Mouse (Mus musculus) neural tube, embryonic 14.5 days (tissue): ENCODE measurements around the gene P2rx3. TPM values are rescaled to one million over a fixed set of nuclear protein-coding genes. Genes with fewer than 3 reads are reported as not detected.

Experiments
- ATAC-seq: fragments of 200-750 bp; cut with Nextera tagmentation; 2 replicates; pipeline ENCODE4 v1.8.0; 2017; ENCODE audit warnings: low read depth, mild to moderate bottlenecking, moderate TSS enrichment, moderate library complexity
- H3K27ac ChIP-seq: fragments of 300-500 bp; sonication (generic); 2 replicates; pipeline ENCODE4 v1.5.1; 2014; ENCODE audit warnings: low read depth, mild to moderate bottlenecking, control low read depth, low read length, moderate library complexity, mixed read lengths
- H3K27me3 ChIP-seq: fragments of 300-500 bp; sonication (generic); 2 replicates; pipeline ENCODE4 v1.6.1; 2014; ENCODE audit warnings: low read length; ENCODE audit not compliant: control insufficient read depth, insufficient read depth
- H3K36me3 ChIP-seq: fragments of 300-500 bp; sonication (generic); 2 replicates; pipeline ENCODE4 v1.6.1; 2014; ENCODE audit warnings: low read length, mixed read lengths; ENCODE audit not compliant: control insufficient read depth, insufficient read depth
- H3K4me1 ChIP-seq: fragments of 300-500 bp; sonication (generic); 2 replicates; pipeline ENCODE4 v1.6.1; 2014; ENCODE audit warnings: low read length; ENCODE audit not compliant: control insufficient read depth, insufficient read depth
- H3K4me2 ChIP-seq: fragments of 300-500 bp; sonication (generic); 2 replicates; pipeline ENCODE4 v1.6.1; 2014; ENCODE audit warnings: mild to moderate bottlenecking, low read depth, low read length, control low read depth
- H3K4me3 ChIP-seq: fragments of 300-500 bp; sonication (generic); 2 replicates; pipeline ENCODE4 v1.5.1; 2014; ENCODE audit warnings: low read depth, low read length, control low read depth, mixed read lengths
- H3K9ac ChIP-seq: fragments of 300-500 bp; sonication (generic); replicated peaks from 2 replicates; pipeline ENCODE4 v1.6.1; 2014; ENCODE audit warnings: low read depth, mild to moderate bottlenecking, control low read depth, low read length, mixed read lengths
- H3K9me3 ChIP-seq: fragments of 300-500 bp; sonication (generic); 2 replicates; pipeline ENCODE4 v1.6.1; 2016; ENCODE audit warnings: low read length; ENCODE audit not compliant: control insufficient read depth
- WGBS: fragments of 180-500 bp; shearing (Covaris S2); extraction: QIAGEN DNeasy Blood & Tissue Kit; methylation state at CpG from one replicate; pipeline ENCODE4 v1.1.7; 2014; 5-methylcytosine and 5-hydroxymethylcytosine counted together
- polyA plus RNA-seq: library from polyadenylated mRNA; unstranded; fragments of >200 nt; fragmentation: Nextera tagmentation; extraction: Ambion mirVana; gene quantifications from 2 replicates; pipeline ENCODE4 v1.2.1, GENCODE M21; 2014

The P2rx3 gene
- polyA plus RNA-seq, 1 experiment from 2014 or later, result 0.94 TPM

DNA sequence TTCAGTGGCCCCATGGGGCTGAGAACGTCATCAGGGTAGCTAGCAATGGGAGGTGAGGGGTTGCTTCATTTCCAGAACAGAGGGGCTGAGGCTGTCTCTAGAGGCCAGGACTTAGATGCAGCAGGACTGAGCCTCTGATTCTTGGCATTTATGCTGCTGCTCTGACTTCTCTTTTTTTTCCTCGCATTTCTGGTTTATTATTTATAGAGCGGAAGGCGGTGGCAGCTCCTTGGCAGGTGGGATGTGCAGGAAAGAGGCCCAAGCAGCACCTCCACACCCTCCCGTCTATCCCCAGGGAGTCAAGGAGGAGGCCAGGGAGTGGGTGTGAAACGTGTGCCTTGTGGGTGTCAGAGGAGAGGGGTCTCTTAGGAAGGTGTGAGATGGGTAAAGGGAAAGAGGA lies 6.3 kb downstream of the P2rx3 start:
- no peaks in the 10 kb centered on the region for H3K9me3 ChIP-seq
- H3K27ac ChIP-seq, result no peak overlapping the region
- no peaks in the 10 kb centered on the region for H3K27me3 ChIP-seq
- no peak for ATAC-seq
- H3K36me3 ChIP-seq, result no peaks in the 10 kb centered on the region
- no peak overlapping the region for H3K4me3 ChIP-seq
- H3K4me1 ChIP-seq, result no peaks in the 10 kb centered on the region
- H3K4me2 ChIP-seq, result no peak overlapping the region
- no peak overlapping the region for H3K9ac ChIP-seq
- WGBS, result 69% methylated on average over 6 of the region's 6 CpGs

DNA sequence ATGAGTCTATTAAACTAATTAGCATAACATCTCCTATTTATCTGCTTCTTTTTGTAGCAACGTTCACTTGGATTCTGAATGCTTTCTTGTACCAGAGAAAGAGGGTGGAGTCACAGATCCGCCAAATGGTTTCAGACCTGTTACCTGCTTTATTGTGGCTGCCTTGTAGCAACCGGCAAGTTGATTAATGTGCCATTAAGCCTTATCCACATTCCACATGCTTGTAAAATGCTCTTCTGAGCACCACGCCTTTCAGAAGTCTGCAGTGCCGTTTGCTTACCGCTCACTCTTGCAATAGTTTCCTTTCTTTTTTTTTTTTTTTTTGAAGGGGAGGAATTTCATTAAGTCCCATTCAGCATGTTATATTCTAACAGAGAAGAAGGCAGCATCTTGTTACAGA lies 7.4 kb downstream of the P2rx3 start:
- no peaks in the 10 kb centered on the region for H3K4me1 ChIP-seq
- H3K9ac ChIP-seq, result no peak overlapping the region
- WGBS, result 25% methylated on average over 6 of the region's 6 CpGs
- no peaks in the 10 kb centered on the region for H3K36me3 ChIP-seq
- no peaks in the 10 kb centered on the region for H3K9me3 ChIP-seq
- H3K27ac ChIP-seq, result no peak overlapping the region
- no peaks in the 10 kb centered on the region for H3K27me3 ChIP-seq
- no peak for ATAC-seq
- H3K4me3 ChIP-seq, result no peak overlapping the region
- no peak overlapping the region for H3K4me2 ChIP-seq

DNA sequence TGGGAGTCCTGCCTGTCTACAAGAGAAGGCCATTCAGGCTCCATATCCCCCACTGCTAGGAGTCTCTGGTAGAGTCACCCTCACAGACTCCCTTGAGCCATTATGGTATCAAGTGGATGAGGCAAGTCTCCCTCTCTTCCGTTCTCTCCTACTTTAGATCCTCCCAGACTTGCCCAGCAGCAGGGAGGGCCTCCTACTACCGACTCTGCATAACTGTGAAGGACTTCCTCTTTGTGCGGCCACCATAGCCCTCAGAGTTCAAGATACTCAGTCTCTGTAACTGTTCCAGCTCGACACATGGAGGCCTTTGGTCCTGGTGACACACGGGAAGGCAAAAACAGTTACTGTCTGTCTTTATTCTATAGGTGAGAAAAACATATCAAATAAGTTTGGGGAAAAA lies 10.0 kb downstream of the P2rx3 start:
- Histone ChIP-seq H3K4me3 (no peak overlapping the region), H3K27ac (no peak overlapping the region), H3K9ac (no peak overlapping the region), H3K4me2 (no peak overlapping the region), H3K27me3 (no peaks in the 10 kb centered on the region), H3K36me3 (no peaks in the 10 kb centered on the region), H3K4me1 (no peaks in the 10 kb centered on the region), H3K9me3 (no peaks in the 10 kb centered on the region)
- ATAC-seq, result no peak
- WGBS, result 74% methylated on average over 5 of the region's 5 CpGs

DNA sequence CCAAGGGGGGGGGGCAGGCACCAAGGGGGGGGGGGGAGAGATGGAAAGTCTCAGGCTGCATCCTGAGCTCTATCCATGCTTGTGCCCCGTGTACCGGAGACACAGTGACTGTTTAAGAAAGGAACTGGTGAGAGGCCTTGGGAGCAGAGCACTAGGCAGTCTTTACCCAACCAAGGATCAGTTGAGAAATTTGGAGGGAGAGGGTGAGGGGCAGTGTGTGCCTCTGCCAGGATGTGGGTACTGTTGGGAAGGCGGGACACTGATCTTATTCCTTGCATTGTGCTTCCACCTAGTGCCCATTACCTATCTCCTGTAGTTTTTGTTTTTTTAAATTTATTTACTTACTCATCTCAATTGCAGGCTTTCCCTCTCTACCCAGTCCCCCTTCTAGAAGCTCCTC lies 11.1 kb downstream of the P2rx3 start:
- H3K4me1 ChIP-seq, result no peaks in the 10 kb centered on the region
- H3K36me3 ChIP-seq, result no peaks in the 10 kb centered on the region
- WGBS, result 85% methylated on average over 3 of the region's 3 CpGs
- H3K9me3 ChIP-seq, result no peaks in the 10 kb centered on the region
- no peak for ATAC-seq
- H3K27me3 ChIP-seq, result no peaks in the 10 kb centered on the region
- no peak overlapping the region for H3K27ac ChIP-seq
- H3K4me3 ChIP-seq, result no peak overlapping the region
- no peak overlapping the region for H3K9ac ChIP-seq
- no peak overlapping the region for H3K4me2 ChIP-seq

DNA sequence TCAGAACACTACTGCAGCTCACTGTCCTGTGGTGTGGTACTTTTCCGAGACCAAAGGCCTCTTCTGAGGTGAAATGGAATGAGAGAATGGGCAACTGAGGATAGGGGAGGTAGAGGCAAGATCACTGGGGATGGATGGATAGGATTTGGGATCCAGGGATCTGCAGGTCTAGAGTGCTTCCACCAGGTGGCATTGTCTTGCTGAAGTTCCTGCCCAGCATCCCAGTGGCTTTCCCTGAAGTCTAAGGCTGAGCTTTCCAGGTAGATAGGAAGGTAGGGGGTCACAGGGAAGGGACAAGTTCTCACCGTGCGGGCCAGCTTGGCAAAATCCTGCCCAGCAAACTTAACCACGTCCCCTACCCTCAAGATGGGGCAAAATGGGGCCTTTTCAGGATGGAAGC lies 15.2 kb downstream of the P2rx3 start:
- 20% methylated on average over 4 of the region's 4 CpGs for WGBS
- no peak overlapping the region for H3K4me3 ChIP-seq
- H3K27me3 ChIP-seq, result no peaks in the 10 kb centered on the region
- H3K36me3 ChIP-seq, result no peaks in the 10 kb centered on the region
- H3K4me1 ChIP-seq, result no peaks in the 10 kb centered on the region
- H3K4me2 ChIP-seq, result no peak overlapping the region
- peak; percentile 34; the same call in 1 of the 2 replicates for ATAC-seq
- H3K9ac ChIP-seq, result 0 out of 2 replicates have a peak overlapping the region, but pooled peaks have one; percentile 7
- H3K27ac ChIP-seq, result no peak overlapping the region
- no peaks in the 10 kb centered on the region for H3K9me3 ChIP-seq

DNA sequence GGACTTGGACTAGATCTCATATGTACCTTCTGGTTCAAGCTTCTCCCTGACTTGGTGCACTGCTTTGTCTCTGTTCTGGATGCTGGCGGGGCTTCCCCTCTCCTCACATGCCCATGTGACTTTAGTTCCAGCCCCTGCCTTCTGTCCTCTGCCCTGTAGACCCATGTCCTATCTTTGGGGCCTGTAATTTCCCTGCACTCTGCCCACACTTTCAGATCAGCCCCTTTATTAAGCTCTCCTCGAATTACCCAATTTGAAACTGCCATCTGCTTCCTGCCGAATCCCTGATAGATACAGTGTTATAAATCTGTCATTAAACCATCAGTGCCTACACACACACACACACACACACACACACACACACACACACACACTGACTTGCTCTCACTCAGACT lies 22.7 kb downstream of the P2rx3 start:
- Histone ChIP-seq H3K27ac (no peak overlapping the region), H3K9ac (no peak overlapping the region), H3K4me2 (no peak overlapping the region), H3K4me1 (no peaks in the 10 kb centered on the region), H3K4me3 (no peak overlapping the region), H3K9me3 (no peaks in the 10 kb centered on the region), H3K36me3 (no peaks in the 10 kb centered on the region), H3K27me3 (no peaks in the 10 kb centered on the region)
- ATAC-seq, result no peak; the same call in 1 of the 2 replicates
- WGBS, result 35% methylated on average over 3 of the region's 3 CpGs

DNA sequence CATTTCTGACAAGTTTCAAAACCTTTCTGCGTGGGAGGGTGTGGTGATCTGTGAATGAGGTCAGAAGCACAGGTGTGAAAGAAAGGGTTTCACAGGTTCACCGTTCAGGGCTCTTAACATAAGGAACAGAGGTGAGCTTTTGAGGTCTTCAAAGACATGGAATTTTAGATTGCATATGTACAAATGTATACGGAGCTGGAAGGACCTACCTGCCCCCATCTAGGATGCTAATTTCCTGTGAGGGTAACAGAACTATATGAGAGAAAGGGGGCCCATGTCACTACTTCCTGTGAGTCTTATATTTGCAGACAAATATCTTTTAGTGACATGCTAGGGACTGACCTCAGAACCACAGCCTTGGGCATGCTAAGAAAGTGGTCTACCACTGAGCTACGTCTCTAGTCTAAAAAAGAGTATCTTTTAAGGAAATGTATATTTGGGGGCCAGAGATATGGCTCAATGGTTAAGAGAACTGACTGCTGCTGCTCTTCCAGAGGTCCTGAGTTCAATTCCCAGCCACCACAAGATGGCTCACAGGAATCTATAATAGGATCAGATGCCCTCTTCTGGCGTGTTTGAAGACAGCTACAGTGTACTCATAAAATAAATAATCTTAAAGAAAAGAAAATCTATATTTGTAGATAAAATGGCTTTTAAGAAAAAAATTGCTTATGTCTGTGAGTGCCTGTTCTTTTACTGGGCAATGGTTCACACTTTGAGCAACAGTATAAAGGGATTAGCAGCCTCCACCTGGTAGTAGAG lies 23.3 kb downstream of the P2rx3 start:
- Histone ChIP-seq H3K27me3 (no peaks in the 10 kb centered on the region), H3K4me1 (no peaks in the 10 kb centered on the region), H3K36me3 (no peaks in the 10 kb centered on the region), H3K9ac (no peak overlapping the region), H3K4me2 (no peak overlapping the region), H3K4me3 (no peak overlapping the region), H3K9me3 (no peaks in the 10 kb centered on the region), H3K27ac (no peak overlapping the region)
- ATAC-seq, result no peak
- WGBS, result 85% methylated on average over 5 of the region's 5 CpGs

DNA sequence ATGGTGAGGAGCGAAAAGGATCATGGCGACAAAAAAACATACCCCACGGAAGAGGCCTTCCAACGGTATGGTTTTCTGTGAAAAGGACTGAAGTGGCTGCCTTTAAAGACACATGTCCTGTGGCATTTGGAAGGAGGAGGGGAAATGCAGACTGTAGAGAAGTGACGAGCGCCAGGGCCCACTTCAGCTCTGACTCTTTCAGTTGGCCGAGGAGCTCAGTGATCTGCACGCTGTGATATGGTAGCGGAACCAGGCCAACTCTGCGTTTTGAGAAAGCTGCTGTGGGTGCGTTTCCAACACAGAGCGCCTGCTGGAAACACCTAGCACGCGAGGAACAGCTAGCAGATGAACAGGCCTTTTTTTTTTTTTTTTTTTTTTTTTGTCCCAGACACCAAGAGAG lies 24.6 kb downstream of the P2rx3 start:
- Histone ChIP-seq H3K9ac (no peak overlapping the region), H3K4me2 (no peak overlapping the region), H3K4me1 (no peaks in the 10 kb centered on the region), H3K36me3 (no peaks in the 10 kb centered on the region), H3K27ac (no peak overlapping the region), H3K27me3 (no peaks in the 10 kb centered on the region), H3K9me3 (no peaks in the 10 kb centered on the region), H3K4me3 (no peak overlapping the region)
- no peak for ATAC-seq
- 91% methylated on average over 14 of the region's 14 CpGs for WGBS

DNA sequence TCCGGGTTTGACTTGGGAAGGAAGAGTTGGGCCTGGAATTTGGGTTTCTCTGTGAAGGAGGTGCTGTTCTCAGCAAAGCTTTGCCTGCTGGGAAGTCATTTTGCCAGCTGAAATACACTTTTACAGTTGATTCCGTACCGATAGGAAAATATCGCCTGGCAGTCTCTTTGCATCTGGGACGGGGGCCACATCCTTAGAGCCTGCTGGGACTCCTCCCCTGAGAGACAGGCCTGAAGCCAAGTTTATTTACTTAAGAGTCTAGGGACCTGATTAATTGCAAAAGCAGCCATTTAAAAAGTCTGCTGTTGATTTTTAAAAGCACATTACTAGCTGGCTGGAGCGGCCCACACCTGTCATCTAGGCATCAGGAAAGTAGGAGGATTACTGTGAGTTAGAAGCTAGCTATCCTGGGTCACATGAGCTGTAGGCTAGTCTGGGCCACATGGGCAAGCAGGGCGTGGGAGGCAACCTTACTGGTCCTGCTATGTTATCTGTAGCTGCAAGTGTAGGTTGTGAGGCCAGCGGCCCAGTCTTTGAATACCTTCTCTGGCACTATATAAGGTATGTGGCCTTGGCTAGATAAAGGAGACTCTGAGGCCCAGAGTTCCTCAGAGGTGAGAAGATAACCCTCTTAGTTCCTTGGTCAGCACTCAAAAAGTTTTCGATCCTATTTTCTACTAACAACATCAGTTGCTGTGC lies 25.2 kb downstream of the P2rx3 start:
- Histone ChIP-seq H3K4me2 (no peak overlapping the region), H3K36me3 (no peaks in the 10 kb centered on the region), H3K27me3 (no peaks in the 10 kb centered on the region), H3K4me1 (no peaks in the 10 kb centered on the region), H3K4me3 (no peak overlapping the region), H3K9me3 (no peaks in the 10 kb centered on the region), H3K9ac (no peak overlapping the region), H3K27ac (no peak overlapping the region)
- WGBS, result 76% methylated on average over 9 of the region's 9 CpGs
- ATAC-seq, result no peak
